Mouse (Mus musculus): Measurements from ENCODE around the gene Klf5.

Klf5 gene

DNA sequence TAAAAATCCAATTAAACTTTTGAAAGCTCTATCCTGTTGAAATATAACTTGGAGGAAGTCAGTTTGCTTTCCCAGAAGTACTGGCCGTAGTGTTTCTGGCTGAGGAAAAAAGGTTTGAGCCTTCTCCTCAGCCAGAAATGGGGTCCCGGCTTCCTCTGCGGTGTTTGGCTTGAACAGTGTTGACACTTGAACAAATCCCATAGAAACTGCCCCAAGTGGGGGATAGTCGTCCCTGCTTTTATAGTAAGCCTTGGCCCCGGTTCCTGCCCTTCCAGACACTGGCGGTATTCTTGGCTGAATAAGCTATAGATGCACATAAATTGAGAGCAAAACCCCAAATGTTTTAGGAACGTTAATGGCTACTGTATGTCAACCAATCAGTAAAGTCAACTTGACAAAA, 11.9 kb downstream of the Klf5 start:
- DNase-seq = peak; percentile 63

DNA sequence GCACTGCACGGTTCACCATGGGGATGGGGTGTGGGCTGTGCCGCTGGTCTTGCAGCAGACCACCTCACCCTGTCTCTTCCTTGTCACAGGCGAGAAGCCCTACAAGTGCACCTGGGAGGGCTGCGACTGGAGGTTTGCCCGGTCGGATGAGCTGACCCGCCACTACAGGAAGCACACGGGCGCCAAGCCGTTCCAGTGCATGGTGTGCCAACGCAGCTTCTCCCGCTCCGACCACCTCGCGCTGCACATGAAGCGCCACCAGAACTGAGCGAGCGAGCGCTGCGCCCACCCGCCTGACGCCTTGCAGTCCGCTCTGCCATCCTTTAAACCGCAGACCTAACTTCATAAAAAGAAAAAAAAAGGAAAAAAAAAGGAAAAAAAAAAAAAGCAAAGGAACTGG, 14.6 kb downstream of the Klf5 start:
- DNase-seq = no peak

DNA sequence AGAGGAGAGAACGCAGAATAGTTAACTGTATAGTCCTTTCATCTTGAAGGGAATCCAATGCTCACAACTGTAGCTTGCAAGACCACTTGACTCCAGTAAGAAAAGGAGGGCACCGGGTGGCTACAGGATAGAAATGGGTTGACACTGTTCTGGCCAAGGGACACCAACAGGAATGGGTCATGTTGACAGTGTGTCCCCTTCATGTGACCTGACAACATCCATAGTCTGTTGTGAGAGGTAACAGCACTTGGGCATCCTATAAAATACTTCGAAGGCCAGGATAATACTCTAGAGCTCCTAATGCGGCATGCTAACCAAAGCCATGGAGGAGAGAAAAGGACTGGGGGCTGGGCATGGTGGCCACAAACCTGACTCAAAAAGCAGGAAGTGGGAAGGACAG, 17.8 kb downstream of the Klf5 start:
- DNase-seq = no peak

DNA sequence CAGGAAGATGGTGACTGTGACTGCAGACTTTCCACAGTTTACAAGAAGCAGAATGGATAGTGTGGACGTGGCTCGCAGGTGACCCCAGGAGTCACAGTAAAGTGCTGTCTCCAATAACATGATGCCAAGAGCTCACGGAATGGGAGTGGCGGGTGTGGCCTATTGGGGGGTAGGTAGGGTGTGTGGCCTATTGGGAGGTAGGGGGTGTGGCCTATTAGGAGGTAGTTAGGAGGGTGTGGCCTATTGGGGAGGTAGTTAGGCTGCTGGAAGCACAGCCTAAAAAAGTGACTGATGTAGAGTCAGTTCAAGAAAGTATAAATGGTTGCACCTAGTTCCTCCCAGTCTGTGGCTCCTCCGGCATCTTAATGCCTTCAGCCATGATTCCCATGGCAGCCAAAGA, 22.2 kb downstream of the Klf5 start:
- no peak for DNase-seq

DNA sequence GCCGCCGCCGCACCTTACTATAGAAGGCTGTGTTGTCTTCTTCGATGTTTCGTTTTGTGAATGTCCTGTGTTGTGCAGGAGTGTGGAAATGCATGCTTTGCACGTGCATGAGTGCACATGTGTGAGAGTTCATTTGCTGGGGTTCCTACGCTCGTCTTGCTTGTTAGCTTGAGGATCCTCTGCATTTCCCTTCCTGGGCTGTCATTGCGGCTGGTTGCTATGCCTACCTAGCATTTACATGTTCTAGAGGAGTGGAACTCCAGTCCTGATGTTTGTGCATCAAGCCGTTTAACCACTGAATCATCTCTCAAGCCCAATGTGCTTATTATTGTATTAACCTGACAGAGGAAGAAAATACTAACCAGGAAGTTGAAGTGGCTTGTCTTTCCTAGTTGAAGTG, 24.9 kb downstream of the Klf5 start:
- no peak for DNase-seq

DNA sequence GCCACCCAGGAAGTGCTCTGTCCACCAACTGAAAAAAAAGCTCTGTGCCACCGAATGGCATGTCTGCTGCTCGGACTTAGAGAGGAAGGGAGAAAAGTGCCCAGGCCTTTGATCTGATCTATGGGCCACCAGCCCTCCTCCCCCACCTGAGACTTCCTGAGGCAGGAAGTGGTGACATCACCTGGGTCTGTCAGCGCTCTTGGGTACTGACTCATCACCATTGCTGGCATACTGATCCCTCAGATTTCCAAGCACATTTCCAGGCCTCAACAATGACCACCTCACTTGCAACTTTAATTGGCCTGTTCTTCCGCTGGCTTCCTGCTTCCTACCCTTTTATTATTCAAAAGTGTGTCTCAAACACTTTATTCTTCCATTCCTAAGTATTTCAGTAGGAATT, 26.0 kb downstream of the Klf5 start:
- no peak for DNase-seq

DNA sequence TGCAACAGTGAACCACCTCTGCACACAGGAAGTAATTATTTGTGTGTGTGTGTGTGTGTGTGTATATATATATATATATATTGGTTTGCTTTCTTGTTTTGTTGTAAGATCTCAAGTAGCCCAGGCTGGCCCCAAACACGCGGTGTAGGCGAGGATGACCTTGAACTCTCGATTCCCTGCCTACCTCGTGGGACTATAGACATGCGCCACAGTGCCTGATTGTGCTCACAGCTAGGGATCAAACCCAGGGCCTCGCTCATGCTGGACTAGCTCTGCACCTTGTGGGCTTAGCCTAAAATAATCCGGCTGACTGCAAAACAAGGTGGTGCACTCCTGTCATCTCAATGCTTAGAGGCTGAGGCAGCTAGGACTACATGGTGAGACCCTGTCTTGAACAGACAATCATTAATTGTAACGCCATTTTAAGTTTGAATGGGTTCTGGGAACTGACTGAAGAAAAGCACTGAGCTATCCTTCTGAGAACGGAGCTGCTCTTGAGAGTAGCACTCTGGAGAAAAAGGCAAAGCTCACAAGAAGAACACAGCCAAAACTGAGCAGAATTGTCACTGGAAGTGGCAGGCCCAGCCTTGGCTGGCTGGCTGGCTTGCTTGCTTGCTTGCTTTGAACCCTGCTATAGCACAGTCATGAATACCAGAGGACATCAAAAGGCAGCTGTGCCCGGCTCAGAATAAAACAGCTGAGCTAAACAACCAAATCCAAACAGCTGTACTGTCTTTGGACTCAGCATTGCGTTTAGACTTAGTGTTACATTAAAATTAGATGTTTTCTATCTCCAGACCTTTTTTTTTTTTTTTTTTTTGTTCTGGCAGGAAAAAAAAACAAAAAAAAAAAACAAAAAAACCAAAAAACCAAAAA, 27.3 kb downstream of the Klf5 start:
- no peak for DNase-seq

DNA sequence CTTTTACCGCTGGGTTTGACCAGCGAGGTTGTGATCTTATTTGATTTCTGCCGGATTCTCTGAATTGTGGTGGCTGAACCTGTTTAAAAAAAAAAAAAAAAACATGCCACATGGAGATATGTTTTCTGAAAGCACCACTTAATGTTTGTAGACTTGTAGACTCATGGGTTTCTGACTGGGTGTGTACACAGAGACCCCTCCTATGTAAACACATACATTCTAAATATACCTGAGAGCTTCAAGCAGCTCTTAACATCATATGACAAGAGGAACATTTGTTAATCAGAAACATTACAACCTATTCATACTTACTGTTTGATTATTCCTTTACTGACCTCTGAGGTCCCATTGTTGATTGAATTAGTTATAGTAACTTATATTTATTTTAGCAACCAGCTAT, 38.1 kb downstream of the Klf5 start:
- no peak for DNase-seq

DNA sequence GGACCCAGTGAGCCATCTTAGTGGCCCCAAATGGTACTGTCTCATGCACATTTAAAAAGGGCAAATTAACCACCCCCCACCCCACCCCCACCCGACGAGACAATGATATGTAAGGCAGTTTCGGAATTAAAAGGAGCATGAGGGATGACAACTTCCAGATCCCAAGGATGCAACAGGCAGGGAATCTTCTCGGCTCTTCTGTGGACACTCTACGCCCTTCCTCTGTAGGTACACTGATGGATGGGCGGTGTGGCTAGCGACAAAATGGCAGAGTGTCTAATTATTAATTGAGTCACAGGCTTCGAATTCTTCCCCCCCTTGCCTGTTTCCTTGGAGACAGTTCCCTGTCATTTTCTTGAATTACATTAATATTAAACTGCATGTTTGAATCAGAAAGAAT, 40.5 kb downstream of the Klf5 start:
- DNase-seq = peak; percentile 55

DNA sequence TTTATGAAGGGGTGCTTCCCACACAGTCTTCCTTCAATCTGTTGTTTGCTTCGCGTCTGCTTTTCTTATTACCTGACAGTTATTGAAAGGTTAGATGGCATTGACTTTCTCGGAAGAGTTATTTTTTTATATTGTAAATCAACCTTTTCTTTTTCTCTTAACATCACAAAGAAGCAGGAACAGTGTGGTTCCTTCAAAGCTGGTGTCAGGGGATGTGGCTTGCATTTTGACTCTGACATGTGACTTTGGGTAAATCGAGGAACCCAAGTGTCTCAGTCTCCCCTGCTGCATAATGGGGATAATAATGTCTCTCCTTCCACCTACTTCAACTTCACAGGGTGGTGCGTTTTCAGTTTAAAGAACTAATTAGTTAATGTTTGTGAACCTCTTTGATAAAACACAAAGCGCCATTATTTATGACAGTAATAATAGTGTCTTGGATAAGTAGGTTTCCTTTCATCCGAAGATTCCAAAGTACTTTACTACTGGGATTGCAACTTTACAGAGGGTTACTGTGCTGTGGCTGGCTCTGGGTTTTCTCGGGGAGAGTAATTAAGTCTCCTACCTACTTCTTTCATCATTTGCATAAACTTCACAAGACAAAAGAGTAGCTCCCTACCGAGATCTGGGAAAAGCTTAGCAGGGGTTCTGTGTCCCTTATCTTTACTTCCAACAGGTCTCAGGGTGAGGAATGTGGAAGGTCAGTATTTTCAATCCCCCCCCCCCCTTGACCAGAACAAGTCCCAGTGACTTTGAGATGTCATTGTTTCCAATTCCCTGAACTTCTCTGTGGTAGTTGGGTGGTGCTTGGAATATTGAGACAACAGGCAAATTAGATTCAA, 41.4 kb downstream of the Klf5 start:
- no peak for DNase-seq

DNA sequence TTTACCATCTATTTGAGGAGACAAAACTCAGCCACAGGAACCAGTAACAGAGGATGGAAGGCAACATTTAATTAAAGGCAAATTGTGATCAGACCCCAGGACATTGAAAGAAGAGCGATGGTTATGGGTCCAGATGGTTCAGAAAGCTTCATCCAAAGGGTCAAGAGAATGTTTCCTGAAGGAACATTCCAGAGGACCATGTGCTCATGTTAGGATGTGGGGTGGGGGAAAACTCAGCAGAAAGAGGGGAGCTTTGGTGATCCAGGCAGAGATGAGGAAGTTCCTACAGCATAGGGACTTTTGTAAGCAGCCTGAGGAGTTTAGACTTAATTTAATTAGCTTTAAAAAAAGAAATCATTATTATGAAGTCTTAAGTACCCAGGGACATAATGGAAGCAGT, 42.2 kb downstream of the Klf5 start:
- DNase-seq = no peak

DNA sequence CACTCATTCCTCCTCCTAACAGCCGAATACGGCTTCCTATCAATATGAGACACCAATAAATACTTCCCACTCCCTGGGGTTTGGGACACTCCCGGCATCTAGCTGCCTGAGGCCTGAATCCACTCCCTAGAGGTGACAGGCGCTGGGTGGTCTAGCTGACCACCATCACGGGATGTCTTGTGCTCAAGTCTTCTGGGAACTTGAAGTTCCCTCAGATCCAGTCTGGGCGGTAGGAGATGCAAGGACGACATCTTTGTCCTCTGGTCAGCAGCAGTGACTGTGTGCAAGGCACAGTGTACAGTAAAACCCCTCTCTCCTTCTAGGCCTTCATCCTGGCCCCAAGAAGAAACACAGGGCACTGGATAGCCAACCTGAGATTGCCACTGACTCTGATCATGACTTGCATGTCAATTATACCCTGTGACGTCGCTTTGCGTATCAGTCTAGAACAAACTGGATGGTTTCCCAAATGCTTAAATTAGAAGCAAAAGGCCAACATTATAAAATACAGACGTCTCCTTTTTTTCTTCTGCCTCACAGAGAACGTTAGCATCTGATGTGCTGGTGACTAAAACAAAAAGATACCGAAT, 49.8 kb downstream of the Klf5 start:
- peak; percentile 59 for DNase-seq

DNA sequence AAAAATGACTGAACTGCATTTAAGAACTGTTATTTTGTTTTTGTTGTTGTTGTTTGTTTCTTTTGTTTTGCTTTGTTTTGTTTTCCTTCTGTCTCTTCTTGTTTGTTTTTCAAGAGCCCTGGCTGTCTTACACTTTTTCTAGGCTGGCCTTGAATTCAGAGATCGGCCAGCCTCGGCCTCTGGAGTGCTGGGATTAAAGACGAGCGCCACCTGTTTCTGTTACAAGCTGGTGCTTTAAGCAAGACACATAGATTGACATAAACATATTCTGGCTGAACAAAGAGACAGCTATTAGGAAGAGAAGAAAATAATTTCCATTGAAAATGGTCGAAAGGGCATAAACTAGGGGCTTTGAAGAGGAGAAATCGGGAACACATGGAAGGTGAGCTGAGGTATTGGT, 51.1 kb downstream of the Klf5 start:
- peak; percentile 23 for DNase-seq

DNA sequence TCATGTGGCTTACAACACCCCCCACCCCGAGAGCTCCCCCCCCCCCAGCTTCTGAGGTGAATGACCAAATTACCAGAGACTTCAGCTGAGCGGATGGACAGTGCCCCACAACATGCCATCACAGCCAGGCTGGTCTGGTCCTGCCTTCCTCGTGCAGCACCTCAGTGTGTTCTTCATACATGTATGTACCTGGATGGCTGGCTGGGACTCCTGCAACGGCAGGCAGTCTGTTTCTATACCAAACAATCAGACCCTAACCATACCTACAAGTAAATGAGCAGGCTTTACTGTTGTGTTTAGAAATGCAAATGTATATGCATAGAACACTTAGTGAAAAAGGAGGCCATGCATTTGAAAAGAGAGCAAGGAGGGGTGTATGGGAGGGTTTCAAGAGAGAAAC, 54.5 kb downstream of the Klf5 start:
- peak; percentile 14 for DNase-seq

DNA sequence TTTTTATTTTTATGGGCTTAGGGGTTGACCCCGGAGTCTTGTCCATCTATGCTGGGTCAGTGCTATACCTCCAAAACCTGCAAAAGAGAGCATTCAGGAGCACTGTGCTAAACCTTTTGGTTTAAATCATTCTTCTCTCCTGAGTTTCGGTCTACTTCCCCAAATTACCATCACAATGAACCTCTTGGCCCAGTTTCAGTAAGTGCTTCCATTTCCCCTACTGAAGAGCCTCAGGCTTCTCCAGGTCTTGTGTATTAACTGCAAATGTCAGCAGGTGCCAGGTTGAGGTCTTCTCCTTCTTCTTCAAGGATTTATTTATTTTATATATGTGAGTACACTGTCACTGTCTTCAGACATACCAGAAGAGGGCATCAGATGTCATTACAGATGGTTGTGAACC, 55.6 kb downstream of the Klf5 start:
- DNase-seq = no peak

DNA sequence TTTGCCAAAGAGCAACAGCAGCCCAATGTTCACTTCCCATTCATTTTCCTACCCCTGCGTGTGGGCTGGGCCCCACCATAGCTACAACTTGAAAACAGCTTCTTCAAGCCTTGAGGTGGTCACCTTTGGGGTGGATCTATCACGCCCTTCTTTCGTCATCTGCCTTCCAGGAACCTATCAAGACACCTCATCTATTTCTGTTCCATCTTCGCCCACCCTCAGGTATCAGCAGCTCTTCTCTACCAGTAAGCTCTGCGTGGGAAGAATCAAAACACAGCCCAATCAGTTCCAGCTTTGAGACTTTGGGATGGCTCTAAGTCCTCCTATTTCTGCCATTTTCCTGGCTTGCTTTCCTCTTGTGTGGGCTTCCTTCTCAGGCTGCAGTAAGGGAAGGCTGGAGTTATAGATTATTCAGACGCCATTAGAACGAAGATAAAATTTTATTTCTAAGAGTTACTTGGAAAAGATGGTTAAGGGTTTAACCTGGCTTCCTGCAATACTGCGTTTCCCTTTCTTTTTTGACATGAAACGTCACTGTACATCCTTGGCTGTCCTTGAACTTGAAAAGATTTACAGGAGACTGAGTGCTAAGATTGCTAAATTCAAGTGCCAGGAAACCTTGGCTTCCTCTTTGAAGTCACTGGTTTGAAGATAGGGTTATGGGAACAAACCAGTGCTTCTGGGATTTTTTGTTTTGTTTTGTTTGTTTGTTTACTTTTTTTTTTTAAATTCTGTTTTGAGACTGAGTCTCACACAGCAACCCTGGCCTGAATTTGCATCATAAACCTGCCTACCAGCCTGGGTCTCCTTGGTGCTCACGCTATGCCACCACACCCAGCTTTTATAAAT, 56.5 kb downstream of the Klf5 start:
- peak; percentile 12 for DNase-seq

DNA sequence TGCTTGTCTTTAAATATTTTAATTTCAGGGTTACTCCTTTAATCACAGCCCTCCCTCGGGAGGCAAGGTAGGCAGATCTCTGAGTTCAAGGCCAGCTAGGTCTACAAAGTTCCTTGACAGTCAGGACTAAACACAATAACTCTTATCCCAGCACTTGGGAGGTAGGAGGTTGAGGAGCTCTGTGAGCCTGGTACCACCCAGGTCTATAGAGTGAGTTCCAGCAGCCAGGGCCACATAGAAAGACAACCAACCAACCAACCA, 57.0 kb downstream of the Klf5 start:
- peak; percentile 16 for DNase-seq

DNA sequence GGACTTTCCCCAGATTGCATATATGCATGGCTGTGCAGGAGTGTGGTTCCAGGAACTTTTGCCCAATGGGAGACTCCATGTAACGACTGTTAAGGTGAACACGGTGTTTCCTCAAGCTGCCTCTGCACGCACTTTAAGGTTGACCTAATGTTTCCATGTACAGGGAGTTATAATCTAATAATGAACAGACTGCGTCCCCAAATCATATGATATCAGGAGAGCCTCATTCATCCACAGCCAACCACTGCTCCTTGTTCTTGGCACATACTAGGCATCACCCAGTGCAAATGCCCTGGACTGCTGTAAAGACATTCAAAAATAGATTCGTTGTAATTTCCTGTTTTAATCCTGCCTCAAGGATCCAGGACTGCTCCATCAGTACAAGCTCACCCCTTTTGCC, 64.5 kb downstream of the Klf5 start:
- peak; percentile 75 for DNase-seq

DNA sequence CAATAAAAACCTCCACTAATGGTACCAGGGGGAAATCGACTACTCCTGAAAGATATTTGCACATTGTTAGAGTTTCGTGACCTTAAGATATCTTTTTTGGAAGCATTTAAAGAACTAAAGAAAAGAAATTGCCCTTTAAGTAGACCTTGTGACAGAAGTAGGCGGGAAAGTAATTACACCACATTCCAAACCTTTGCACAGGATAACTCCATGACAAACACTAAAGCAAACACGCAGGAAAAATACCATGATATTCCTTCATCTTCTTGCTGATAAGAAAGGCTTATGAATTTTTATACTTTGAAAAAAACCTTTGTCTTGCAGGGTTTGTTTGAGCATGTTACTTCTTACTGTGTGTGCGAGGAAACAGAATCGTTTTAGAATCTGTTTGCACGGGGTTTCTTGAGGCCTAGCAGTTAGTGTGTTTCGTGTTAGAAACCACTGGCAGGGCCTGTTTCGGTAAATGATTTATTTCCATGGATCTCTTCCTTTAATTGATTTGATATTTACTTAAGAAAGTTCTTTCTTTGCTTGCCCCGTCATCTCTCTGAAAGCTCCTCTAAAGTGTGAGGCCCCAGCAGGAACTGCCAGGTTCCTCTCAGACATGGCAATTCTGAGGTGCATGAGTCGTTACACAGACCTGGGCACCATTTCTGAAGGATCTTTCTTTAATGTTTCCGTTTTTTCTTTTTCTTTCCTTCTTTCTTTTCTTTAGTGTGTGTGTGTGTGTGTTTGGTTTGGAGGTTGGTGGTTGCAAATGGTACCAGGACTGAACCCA, 65.7 kb downstream of the Klf5 start:
- peak; percentile 64 for DNase-seq

Measured in heart, adult 11 months (tissue).